Comparison of ENCODE assay signal across 8 mouse cellular contexts in the genomic region with DNA sequence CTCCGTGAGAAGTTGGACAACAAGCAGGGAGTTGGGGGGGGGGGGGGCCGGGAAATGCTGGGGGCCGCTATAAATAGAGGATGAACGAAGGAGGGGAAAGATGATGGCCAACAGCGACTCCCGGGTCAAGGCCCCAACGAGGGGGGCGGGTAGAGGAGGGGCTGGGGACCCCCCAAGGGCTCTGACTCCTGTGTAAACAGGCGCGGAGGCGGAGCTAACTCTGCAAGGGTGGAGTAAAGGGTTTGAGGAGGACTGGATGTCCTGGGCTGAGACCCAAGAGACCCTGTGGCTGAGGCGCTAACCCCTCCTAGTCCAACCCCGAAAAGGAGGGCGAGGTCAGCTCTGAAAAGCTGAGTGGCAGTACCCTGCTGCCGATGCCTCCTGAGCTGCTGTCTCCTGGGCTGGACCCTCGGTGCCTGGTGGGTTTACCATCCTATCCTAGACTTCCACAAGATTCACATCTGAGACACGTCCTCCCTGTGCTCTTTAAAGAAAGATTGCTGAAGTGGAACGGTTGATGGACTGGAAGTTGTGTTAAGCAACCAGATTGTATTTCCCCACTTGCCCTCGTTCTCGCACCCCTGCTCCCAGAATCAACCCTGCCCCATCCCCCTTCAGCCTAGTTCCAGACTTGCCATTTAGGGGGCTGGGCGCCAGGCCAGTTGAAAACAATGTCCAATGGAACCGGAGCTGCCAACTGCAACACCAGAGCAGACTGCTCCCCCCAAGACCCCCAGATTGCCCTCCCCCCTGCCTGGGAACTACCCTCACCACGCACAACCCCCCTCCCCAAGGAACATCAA. TPM values are rescaled to one million over a fixed set of nuclear protein-coding genes. Genes with fewer than 3 reads are reported as not detected.
A peak's percentile ranks its signal among the peaks of the same experiment; 100 is the strongest.
DNase-seq lines count a peak whose midpoint lies in the region; ATAC-seq lines count a peak whose summit lies in the region.

A gene (minus strand): TSS at position 199 of the 803 bp plus-strand sequence.

- peak; percentile 82 for ATAC-seq in hindbrain, embryonic 16.5 days

- no peaks in the 10 kb centered on the region for H3K9me3 ChIP-seq in hindbrain, embryonic 16.5 days (ENCODE audit: control insufficient read depth, low read length)

- peak; percentile 86 to 91 for DNase-seq in adrenal gland, adult (ENCODE audit: inconsistent age in 2 of 2, low spot score in 1 of 2)
- DNase-seq in cerebellum, postnatal 4 days (ENCODE audit: low spot score in 2 of 2): peak; percentile 46 to 72
- DNase-seq in gastrocnemius, postnatal 10 days: peak; percentile 71
- peak; percentile 59 for DNase-seq in left cerebral cortex, adult 11 months (ENCODE audit: low spot score)
- peak; percentile 96 for DNase-seq in lung, postnatal 10 days
- peak; percentile 79 for DNase-seq in ovary, postnatal 36 days (ENCODE audit: low spot score)
- peak; percentile 73 to 86 for DNase-seq in urinary bladder, postnatal 36 days (ENCODE audit: low spot score in 2 of 2)

- H3K27me3 ChIP-seq in hindbrain, embryonic 16.5 days (replicated peaks; ENCODE audit: control insufficient read depth, insufficient read depth, low read length): no peaks in the 10 kb centered on the region

- under 1% methylated on average over 20 of the region's 23 CpGs for WGBS in hindbrain, embryonic 16.5 days

- peak within 1 kb of the TSS; percentile 85 for H3K9ac ChIP-seq in hindbrain, embryonic 16.5 days (ENCODE audit: low read depth, low read length)

- peak within 1 kb of the TSS; percentile 71 for H3K4me3 ChIP-seq in hindbrain, embryonic 16.5 days (ENCODE audit: low read length)

- H3K36me3 ChIP-seq in hindbrain, embryonic 16.5 days (ENCODE audit: control insufficient read depth, insufficient read depth, low read length): 0 out of 2 replicates have a peak, but pooled peaks cover 2% of the 10 kb centered on the region

- H3K4me1 ChIP-seq in hindbrain, embryonic 16.5 days (ENCODE audit: control insufficient read depth, insufficient read depth, low read depth, low read length): peaks cover 10% of the 10 kb centered on the region

- peak within 1 kb of the TSS; percentile 99 for H3K4me2 ChIP-seq in hindbrain, embryonic 16.5 days (ENCODE audit: low read length)

- peak within 1 kb of the TSS; percentile 86 for H3K27ac ChIP-seq in hindbrain, embryonic 16.5 days (ENCODE audit: low read depth, low read length)

RNA-seq across cellular contexts. Expression of the gene that starts here (rescaled TPM):
- total RNA-seq in gastrocnemius, postnatal 10 days (2021): 100 to 1,000 TPM; 700 to 765 TPM
- 338 and 429 TPM in 2 replicates for polyA plus RNA-seq in hindbrain, embryonic 16.5 days (2015; fragmentation: Nextera tagmentation; extraction: Ambion mirVana)

Comparison
In these comparisons a context has a peak if more than half of its experiments do, and no peak if none do; other contexts are left out.
1. Peak in every context shown above with its lines: DNase-seq, ATAC-seq, H3K4me3 ChIP-seq and H3K27ac ChIP-seq.